Comparison of ENCODE assay signal across 8 mouse cellular contexts in genomic region chr4:118261771-118262473, GRCm38 (mm10). TPM values are rescaled to one million over a fixed set of nuclear protein-coding genes. Genes with fewer than 3 reads are reported as not detected.
DNase-seq lines count a peak whose midpoint lies in the region; ATAC-seq and TF ChIP-seq lines count a peak whose summit lies in the region.
"Had no signal": no experiment of that assay in that cellular context is flagged by ENCODE, and none has a peak within 500 bp of the region (broad histone marks: within the 10 kb centered on the region; RNA-seq: fewer than 3 reads in every experiment).

No protein-coding gene starts in this region.

- H3K9ac ChIP-seq in ES-Bruce4 (ENCODE audit: low read depth, poor library complexity, severe bottlenecking), result no peak overlapping the region
- H3K9ac ChIP-seq in hindbrain, embryonic 12.5 days, result 0 out of 2 replicates have a peak overlapping the region, but pooled peaks have one; percentile 10
- H3K9ac ChIP-seq in midbrain, embryonic 16.5 days (ENCODE audit: low read depth, low read length), result peak overlapping the region; percentile 73

- H3K27ac ChIP-seq in ES-Bruce4 (ENCODE audit: insufficient read depth, low read length), result peak overlapping the region; percentile 8
- peak overlapping the region; percentile 84 for H3K27ac ChIP-seq in hindbrain, embryonic 12.5 days
- peak overlapping the region; percentile 60; the same call in 1 of the 2 replicates for H3K27ac ChIP-seq in midbrain, embryonic 16.5 days (ENCODE audit: low read length)
- no peak overlapping the region for H3K27ac ChIP-seq in layer of hippocampus, adult 2 months

- peaks cover 13% of the 10 kb centered on the region for H3K4me1 ChIP-seq in ES-Bruce4 (ENCODE audit: control insufficient read depth, insufficient read depth, low read length)
- peaks cover 74% of the 10 kb centered on the region for H3K4me1 ChIP-seq in hindbrain, embryonic 12.5 days
- peaks cover 47% of the 10 kb centered on the region for H3K4me1 ChIP-seq in midbrain, embryonic 16.5 days (ENCODE audit: control insufficient read depth, insufficient read depth, low read length)

- WGBS in hindbrain, embryonic 12.5 days, result 37% methylated on average over 13 of the region's 13 CpGs
- WGBS in midbrain, embryonic 16.5 days, result 31% methylated on average over 13 of the region's 13 CpGs

- peaks cover 8% of the 10 kb centered on the region; the same call in 1 of the 2 replicates for H3K36me3 ChIP-seq in ES-Bruce4 (ENCODE audit: control insufficient read depth, insufficient read depth, low read length, poor library complexity, severe bottlenecking)
- H3K36me3 ChIP-seq in hindbrain, embryonic 12.5 days, result peaks cover 23% of the 10 kb centered on the region
- H3K36me3 ChIP-seq in midbrain, embryonic 16.5 days (ENCODE audit: control insufficient read depth, insufficient read depth, low read length), result peaks cover 5% of the 10 kb centered on the region

- H3K4me3 ChIP-seq in ES-Bruce4 (ENCODE audit: low read depth, low read length), result no peak overlapping the region
- H3K4me3 ChIP-seq in hindbrain, embryonic 12.5 days, result no peak overlapping the region
- no peak overlapping the region for H3K4me3 ChIP-seq in midbrain, embryonic 16.5 days (ENCODE audit: low read depth, low read length)
- no peak overlapping the region for H3K4me3 ChIP-seq in layer of hippocampus, adult 2 months

- peak; percentile 90 for DNase-seq in brain, embryonic 14.5 days (ENCODE audit: low read depth)
- DNase-seq in layer of hippocampus, adult 2 months (ENCODE audit: low spot score in 2 of 2), result no peak
- DNase-seq in right cerebral cortex, postnatal 25 days, result no peak
- no peak for DNase-seq in gastrocnemius, postnatal 10 days
- DNase-seq: heart, postnatal 14 days had no signal

- peak; percentile 59; the same call in 1 of the 2 replicates for TF ChIP-seq EP300 in ES-Bruce4 (IDR thresholded peaks at IDR 0.05; ENCODE audit: insufficient read depth, low read depth, low read length)

- TF ChIP-seq CTCF in ES-Bruce4 (IDR thresholded peaks at IDR 0.05; ENCODE audit: low read depth, low read length), result no peak
- no peak for TF ChIP-seq CTCF in brain, embryonic 14.5 days (IDR thresholded peaks at IDR 0.05; ENCODE audit: borderline replicate concordance, extremely low read depth, insufficient read depth, insufficient read length)
- no peak for TF ChIP-seq CTCF in layer of hippocampus, adult 2 months (conservative IDR thresholded peaks at IDR 0.05)

- no peak for TF ChIP-seq POLR2A in ES-Bruce4 (IDR thresholded peaks at IDR 0.05; ENCODE audit: insufficient read depth, low read length)
- no peak for TF ChIP-seq POLR2A in brain, embryonic 14.5 days (IDR thresholded peaks at IDR 0.05; ENCODE audit: borderline replicate concordance, extremely low read depth, insufficient read depth, insufficient read length, poor library complexity, severe bottlenecking)

- no peaks in the 10 kb centered on the region for H3K9me3 ChIP-seq in ES-Bruce4 (replicated peaks; ENCODE audit: control insufficient read depth, insufficient read depth, low read length, poor library complexity, severe bottlenecking)
- H3K9me3 ChIP-seq in hindbrain, embryonic 12.5 days (replicated peaks), result no peaks in the 10 kb centered on the region
- H3K9me3 ChIP-seq in midbrain, embryonic 16.5 days (replicated peaks; ENCODE audit: control insufficient read depth, low read length, poor library complexity, severe bottlenecking), result no peaks in the 10 kb centered on the region

- peak; percentile 73 for ATAC-seq in hindbrain, embryonic 12.5 days (ENCODE audit: low FRiP score)
- ATAC-seq in midbrain, embryonic 16.5 days, result peak; percentile 13

- no peaks in the 10 kb centered on the region for H3K27me3 ChIP-seq in ES-Bruce4 (ENCODE audit: control insufficient read depth, insufficient read depth, low read length, poor library complexity, severe bottlenecking)
- no peaks in the 10 kb centered on the region; the same call in 1 of the 2 replicates for H3K27me3 ChIP-seq in hindbrain, embryonic 12.5 days
- H3K27me3 ChIP-seq in midbrain, embryonic 16.5 days (ENCODE audit: control insufficient read depth, insufficient read depth, low read depth, low read length), result no peaks in the 10 kb centered on the region

- H3K4me2 ChIP-seq in hindbrain, embryonic 12.5 days (replicated peaks), result peak overlapping the region; percentile 80
- peak overlapping the region; percentile 90 for H3K4me2 ChIP-seq in midbrain, embryonic 16.5 days (ENCODE audit: low read length)

RNA-seq across cellular contexts. Expression of gene Ptprf, which starts 29.3 kb away (rescaled TPM):
- 194 and 216 TPM in 2 replicates for polyA plus RNA-seq in ES-Bruce4 (2011; ENCODE audit: insufficient read depth, insufficient read length, low read depth, missing spikeins)
- polyA plus RNA-seq in brain, embryonic 14.5 days (2012; rRNA removed), result 99.7 and 154 TPM in 2 replicates
- 131 and 137 TPM in 2 replicates for polyA plus RNA-seq in hindbrain, embryonic 12.5 days (2016; fragmentation: Nextera tagmentation; extraction: Ambion mirVana)
- polyA plus RNA-seq in midbrain, embryonic 16.5 days (2015; fragmentation: Nextera tagmentation; extraction: Ambion mirVana), result 78.9 and 85.5 TPM in 2 replicates
- 10 to 100 TPM; 69.8 to 73.0 TPM for total RNA-seq in layer of hippocampus, adult 2 months (2021)
- total RNA-seq in gastrocnemius, postnatal 10 days (2021), result 10 to 100 TPM; 15.9 to 21.0 TPM
